Mouse (Mus musculus) gastrocnemius, postnatal 10 days (tissue): ENCODE measurements around the gene Rhob. TPM values are rescaled to one million over a fixed set of nuclear protein-coding genes. Genes with fewer than 3 reads are reported as not detected.
"Not testable (repeated sequence)": the region's sequence is repeated elsewhere in the genome, so short reads cannot be mapped to it uniquely, and the experiment has no call there.

Source experiments
- DNase-seq: peaks from one replicate; pipeline ENCODE4 v3.0.0; 2021; ENCODE audit warnings: mixed read lengths
- total RNA-seq, 2 experiments: library from RNA; stranded (reverse); gene quantifications; 2 replicates each; pipeline ENCODE4 v1.2.3; 2021

Rhob gene
- total RNA-seq, 2 experiments from 2014 or later, result 80.5 to 82.4 TPM

DNA sequence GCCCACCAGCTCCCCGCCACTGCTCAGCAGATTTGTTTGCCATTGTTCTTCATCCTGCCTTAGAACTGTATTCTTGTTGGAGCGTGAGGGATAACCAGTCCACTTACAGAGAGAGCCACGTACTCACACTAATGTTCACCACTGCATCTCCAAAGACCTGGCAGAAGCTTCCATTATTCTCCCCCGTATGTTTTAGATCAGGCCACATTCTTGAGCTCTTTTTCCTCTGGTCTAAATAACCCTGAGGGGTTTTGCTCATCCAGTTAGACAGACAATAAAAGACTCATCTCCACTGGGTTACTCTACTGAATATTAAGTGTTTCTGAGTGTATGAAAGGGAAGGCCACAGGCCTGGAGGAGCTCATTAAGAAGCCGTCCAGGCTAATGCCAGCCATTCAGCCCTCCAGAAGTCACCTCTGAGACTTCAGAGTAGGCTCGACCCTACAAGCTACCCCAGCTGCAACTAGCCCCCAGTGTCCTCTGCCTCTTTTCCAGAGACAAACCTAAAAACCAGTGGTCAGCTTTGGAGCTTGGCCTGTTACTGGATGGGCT lies 24.9 kb downstream of the Rhob start:
- DNase-seq, result no peak

DNA sequence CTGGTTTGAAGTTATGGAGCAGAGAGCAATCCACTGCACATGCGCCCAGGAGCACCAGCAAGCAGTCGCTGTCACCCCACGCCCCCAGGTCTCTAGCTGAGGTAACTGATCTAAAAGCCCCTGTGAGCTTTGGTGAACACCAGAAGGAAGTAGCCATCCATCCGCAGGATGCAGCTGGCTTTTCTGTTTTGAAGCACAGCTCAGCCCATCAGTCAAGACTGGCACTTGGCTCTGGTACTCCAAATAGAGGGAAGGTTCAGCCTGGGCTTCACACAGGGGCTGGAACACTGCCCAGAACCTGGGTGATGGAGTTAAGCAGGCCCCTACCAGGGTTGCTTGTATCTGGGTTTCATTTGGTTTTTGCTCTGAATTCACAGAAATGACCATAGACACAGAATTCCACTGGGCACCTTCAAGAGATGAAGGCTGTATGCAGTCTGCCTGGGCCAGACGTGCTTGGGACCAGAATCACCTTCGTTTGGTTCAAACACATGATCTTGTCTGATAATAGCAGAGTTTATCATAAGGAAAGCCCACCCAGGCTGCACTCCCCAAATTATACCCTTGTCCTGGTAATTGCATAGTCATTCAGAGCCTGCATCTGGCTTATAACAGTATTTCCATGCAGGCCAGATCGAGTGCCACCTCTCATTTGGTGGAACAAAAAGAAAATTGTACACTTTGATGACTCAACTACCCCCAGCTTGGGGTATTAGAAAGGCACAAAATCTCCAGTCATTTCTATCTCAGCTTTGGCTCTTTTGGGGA lies 27.0 kb downstream of the Rhob start:
- no peak for DNase-seq

DNA sequence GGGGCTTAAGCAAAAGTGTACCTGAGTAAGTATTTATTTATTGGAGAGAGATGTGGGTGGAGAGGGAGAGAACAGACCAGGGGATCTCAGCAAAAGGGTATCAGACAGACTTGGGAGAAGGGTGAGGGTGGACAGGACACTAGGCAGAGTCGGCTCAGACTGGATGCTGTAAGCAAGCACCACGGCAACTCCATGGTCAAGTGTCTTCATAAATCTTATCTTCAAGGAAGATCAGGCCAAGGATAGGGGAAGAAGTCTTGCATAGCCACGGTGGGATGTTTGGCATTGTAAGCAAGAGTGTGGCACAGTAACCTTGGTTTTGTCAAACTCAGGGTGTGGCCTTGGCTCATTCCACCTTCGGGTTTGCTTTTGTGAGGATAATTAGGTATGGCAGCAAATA lies 27.8 kb downstream of the Rhob start:
- no peak for DNase-seq

DNA sequence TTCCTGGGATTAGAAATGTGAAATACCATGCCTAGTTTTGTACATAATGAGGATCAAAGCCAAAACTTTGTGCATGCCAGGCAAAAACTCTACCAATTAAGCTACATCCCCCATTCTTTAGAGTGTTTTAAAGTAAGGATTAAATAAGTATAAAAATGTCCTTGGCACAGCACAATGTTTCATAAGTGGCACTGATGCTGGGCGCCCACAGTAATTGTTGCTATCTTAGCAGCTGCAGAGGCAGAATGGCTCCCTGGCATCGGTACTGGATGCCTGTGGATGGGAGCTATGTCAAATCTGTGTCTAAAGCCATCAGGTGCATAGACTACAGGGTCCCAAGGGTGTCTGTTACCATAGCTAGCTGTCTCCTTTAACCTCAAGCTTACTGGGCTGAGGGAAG lies 28.8 kb downstream of the Rhob start:
- no peak for DNase-seq

DNA sequence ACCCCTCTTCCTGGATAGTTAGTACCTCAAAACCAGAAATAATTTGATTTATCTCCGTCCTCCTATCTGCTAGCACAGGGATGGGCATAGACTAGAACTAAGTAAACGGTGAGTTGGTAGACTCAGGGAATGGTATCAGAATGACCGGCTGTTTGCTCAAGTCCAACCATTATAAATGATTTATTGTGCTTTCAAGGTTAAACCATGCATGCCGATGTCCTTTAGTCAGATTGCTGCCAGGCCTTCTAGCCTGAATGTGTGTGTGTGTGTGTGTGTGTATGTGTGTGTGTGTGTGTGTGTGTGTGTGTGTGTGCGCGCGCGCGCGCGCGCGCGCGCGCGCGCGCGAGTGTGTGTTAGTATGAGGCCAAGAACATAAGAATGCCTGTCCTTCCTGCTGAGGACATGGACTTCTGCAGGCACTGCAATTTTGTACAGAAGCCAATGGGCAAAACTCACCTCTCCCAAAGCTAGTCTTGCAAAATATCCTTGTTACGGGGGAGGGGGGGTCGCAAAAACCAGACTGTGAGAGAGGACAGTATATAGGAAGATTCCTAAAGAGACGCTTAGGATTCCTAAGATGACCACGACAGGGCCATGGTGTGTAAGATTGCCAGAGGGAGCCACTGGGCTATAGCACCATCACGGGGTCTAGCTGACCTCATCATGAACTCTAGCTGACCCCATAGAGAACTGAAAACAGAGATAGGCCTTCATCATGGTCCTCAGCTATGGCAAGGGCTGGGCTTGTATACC lies 29.9 kb downstream of the Rhob start:
- DNase-seq, result no peak

DNA sequence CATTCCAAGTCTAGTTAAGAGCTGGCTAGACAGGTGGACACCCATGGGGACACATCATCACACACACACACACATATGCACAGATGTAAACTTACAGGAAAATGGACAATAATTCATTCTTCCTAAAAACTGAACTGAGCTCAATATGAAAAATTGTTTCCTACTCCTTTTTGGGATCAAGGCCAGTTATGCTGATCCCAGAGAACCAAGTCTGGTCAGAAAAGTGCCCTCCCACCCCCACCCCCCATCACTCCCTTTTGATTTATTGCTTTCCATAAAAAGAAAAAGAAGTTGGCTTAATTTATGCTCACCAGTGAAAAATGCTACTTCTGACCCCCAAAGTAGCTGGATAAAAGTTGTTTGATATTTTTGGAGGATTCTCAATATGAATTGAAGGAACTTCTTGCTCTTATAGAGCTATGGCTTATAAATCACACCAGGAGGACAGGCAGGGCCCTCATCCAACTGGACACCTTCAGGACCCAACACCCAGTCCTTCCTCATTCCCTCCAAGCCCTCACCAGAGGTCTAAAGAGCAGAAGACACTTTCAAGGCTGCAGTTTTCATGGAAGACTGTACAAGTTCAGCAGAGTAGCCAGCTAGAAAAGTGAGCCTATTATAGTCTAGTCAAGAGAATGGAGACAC lies 31.5 kb downstream of the Rhob start:
- DNase-seq, result no peak

DNA sequence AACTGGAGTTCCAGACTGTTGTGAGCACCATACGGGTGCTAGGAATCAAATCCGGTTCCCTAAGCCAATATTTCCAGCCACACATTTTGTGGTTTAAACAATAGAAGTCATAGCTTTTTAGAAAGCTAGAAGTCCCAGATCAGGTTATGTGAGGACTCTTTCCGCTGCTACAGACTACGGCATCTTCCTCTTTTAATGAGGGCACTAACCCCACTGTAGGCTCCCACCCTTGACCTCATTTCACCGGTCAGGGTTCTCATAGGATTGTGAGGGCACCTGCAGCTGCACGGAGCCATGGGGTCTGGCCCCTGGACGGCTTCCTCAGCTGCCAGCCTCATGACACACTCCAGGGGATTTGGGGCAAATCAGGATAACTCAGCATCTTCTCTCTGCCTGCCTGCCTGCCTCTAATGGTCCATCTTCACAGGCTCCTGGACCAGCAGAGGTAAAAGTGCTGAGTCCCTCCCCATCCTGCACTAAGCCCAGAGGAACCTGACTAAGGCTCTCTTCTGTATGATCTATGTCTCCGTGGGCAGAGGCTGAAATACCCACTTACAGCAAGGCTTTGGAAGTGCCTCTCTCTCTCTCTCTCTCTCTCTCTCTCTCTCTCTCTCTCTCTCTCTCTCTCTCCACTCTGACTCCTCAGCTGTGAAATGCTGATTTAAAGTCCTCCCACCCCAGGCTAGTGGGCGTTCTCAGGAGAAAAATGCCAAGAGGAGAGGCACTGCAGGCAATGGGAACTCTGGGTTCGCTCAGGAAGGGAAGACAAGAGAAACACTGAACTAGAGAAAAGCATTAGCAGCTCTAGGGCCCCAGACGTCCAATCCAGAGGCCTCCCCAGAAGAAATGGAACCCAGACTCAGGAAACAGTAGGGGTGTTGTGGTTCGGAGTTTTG lies 32.5 kb downstream of the Rhob start:
- no peak for DNase-seq

DNA sequence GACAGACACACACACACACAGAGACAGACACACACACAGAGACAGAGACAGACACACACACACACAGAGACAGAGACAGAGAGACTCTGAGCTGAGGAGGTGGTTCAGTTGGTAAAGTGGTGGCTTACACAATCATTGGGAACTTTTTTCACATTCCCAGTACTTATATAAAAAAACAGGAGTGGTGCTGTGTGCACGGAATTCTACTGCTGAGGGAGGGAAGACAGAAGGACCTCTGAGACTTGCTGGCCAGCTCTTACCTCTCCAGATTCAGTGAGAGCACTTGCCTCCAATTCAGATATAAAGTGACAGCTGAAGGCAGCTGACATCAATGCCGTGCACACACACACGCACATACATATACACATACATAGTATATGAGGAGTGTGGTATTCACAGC lies 34.1 kb downstream of the Rhob start:
- DNase-seq, result no peak

DNA sequence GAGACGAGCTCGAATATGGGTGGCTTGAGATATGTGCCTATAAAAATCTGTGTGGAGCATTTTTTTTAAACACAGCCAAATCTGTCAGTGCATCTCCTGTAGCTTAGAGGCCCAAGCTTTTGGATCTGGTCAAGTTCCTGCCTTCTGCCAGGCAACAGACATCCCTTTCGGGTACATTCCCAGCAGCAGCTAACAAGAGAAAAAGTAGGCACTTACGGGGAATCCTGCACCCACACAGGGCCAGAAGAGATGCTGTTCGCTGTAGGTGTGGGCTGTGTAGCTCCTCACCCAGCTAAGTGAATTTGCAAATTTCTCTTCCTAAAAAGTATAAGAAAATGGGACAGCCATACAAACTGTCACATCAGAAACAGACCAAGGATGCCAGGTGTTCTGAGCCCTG lies 34.8 kb downstream of the Rhob start:
- no peak for DNase-seq

DNA sequence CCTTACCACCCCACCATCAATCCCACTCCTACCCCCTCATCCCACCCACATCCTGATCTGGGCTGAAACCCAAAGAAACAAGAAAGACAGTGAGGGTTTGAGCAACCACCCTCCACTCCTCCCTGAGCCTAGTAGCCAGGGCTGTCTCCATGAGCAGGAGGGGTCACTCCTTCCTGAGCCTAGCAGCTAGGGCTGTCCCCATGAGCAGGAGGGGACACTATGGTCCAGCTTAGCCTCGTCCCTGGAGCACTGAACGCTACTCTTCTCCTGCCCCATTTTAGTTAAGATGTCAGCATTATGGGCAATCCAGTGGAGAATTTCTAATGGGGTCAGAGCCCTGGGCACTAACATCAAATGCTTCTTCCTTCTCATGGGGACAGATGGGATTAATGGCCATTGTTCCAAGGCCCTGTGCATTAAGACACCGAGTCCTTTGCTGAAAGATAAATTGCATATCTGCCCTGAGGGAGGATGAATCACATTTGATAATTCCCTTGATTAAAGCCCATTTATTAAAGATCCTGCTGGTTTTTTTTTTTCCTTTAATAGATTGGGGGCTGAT lies 36.1 kb downstream of the Rhob start:
- DNase-seq, result no peak

DNA sequence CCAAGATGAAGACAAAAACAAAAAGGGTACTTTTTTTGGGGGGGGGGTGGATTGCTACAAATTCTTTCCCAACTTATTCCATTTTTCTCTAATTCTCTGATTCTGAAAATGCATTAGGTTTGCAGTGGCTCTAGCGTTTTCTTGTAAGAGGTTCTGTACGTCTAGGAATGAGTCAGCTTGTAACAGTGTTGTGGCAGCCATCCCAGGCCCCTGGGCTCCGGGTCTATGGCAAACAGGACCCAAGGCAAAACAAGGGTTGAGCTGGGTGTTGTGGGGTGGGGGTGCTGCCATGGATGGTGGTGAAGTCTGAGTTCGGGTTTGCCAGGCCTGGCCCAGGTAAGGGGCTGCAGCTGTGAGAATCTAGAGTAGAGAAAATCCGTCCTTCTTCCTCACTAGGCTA lies 37.3 kb downstream of the Rhob start:
- DNase-seq, result no peak

DNA sequence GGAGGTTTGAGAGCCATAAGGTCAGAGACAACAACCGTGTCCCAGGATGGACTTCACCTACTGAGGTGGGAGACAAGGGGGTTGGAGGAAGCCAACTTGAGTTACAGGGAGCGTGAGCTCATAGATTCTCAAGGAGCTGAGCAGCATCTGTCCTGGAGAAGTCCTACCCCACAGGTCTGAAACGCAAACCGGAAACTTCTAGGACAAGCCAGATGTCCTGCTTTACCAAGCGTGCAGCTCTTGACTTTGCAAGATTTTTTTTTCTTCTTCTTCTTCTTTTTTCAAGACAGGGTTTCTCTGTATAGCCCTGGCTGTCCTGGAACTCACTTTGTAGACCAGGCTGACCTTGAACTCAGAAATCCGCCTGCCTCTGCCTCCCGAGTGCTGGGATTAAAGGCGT lies 38.2 kb downstream of the Rhob start:
- DNase-seq, result not testable (repeated sequence)

DNA sequence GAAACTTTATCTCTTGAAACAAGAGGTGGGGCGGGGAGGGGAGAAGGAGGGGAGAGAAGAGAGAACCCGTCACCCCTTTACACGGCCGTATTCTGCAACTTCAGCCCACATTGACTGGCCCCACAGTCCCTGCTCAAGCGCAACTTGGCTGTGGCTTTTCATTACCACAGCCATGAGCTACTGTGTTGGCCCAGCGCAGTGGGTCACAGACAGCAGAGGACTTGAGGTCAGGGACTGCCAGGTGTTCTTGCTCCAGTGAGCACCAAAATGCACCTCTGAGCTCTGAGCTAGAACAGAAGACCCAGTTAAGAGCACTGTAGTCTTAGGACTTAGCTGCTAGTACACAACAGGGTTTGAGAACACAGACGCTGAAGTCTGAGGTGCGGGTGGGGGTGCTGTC lies 41.4 kb downstream of the Rhob start:
- DNase-seq, result no peak

DNA sequence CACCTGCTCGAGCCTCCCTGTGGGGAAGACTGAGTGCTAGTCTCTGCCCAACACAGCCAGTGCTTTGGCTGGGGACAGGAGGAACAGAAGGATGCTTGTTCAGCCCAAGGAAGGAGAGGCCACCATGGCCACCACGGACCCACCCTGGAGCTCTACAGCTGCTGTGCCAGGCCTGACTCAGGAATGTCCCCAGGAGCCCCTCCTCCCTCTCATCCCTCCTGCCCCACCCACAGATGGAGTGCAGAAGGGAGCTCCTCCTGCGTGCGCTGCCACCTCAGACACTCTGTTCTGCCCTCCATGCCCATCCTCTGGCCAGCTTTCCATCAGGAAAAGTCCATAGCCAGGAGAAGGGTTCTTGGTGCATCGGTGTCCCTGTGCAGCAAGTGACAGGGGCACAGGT lies 42.8 kb downstream of the Rhob start:
- DNase-seq, result no peak

DNA sequence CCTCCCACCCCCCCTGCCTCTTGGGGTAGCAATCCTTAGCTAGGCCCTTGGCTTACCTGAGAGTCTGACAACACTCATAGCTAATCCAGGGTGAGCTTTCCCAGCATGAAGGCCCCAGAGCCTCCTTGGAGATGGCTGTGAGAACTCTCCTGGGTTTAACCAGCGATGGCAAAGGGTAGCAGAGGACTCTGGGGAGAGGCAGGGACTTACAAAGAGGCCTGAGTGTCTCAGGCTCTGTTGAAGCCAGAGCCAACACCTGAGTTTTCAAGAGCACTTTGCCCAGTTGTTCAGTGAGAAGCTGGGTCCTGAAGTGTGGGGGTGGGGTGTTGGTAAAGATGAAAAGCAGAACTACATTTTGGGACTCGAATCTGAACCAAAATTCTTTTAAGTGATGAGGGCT lies 44.8 kb downstream of the Rhob start:
- no peak for DNase-seq

DNA sequence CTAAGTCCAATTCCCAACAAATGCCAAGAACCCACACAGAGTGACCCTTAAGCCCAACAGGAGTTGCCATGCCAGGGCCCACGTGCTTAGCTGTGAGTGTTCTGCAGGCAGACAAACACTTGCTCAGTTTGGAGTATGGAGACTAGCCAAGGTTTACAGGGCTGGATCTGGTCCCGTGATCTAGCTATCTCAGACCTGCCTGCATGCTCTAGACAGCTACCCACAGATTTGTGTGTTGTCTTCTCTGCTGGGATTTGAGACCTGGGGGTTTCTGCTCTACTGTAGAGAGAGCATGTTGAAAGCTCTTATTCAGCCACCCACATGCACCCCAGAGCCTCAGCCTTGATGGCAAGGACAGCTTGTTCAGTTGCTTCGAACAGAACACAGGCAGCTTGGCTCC lies 45.3 kb downstream of the Rhob start:
- DNase-seq, result no peak

DNA sequence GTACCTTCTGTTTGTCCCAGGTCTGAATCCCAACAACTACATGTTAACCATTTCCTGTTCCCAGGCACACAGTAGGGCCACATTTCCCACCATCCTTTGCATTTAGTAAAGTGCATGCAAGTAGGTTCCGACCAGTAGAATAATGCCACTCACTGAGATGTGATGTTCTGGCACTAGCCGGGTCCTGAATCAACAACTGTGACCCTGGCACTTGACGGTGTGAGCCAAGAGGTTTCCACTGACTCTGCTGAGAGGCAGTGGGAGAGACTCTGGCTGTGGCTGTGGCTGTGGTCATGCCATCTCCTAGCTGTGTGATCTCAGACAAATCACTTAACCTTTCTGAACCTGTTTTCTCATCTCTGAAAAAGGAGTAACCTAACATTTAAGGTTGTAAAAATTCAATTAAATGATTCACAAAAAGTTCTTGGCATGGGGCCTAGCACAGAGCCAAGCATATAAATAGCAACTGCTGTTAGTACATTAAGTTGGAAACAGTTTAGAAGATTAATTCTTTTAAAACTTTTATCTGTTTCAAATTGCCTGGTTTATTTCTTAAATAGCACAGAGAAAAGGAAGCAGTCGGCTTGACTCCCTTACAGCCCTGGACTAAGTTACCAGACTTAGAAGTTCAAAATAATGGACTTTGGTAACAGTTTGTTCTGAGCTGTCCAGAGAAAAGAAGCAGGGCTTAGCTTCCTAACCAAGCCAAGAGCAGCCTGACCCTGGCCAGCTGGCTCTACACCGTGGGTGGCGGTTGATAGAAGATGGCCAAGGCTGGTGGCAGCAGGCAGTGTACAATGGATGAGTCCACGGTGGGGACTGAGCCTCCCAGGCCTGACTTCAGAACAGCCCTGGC lies 46.8 kb downstream of the Rhob start:
- DNase-seq, result no peak

DNA sequence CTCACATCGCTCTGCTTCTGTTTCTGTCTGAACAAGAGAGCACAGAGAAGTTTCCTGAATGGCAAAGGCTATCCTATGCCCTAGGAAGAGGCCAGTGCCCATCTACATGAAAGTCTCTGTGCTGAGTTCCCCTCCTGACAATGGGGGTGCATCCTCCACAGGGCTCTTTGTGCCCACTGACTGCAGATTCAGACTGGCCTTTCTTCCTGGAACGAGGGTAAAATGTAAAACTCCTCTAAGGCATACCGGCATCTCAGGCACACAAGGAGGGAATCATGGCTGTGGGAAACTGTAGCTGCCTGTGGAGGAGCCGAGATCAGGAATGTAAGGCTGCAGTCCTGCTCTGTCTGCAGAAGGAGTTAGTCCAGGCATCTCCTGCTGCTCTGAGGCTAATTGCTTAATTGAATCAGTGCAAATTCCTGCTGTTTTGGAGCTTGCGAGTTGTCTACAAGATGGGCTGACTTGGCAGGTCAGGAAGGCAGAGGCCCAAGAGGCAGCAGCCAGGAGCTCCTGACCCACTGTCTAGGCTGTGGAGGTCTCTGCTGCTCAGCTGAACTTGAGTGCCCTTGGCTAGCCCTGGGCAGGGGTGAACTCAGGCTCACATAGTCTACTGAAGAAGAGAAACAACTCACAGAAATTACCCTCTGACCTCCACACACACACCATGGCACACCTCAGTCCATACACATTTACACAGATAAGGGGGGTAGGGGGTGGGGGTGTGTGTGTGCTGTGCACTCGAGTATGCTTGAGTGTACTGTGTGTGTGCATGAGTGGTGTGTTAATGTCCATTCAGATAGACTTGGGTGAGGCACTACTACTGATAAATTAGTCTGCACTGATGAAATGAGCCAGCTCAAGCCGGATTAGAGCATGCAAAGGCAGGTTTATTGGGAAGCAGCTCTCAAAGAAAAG lies 48.0 kb downstream of the Rhob start:
- DNase-seq, result no peak

DNA sequence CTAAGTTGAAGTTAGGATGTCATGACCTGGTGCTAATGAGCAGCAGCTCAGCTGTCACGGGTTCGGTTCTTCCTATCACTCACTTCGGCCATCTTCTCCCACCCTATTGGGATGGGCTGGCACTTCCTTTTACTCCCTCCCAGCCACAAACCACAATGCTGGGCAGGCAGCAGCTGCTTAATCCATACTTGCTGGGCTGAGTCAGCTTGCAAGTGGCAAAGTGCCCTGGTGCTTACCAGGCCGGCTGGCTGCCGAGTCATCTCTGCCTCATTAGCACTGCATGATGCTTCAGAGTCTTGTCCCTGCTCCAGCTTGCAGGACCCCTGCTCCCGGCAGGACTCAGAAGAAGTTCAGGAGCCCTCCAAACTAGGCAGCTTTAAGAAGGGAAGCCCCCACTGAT lies 49.2 kb downstream of the Rhob start:
- peak; percentile 56 for DNase-seq

DNA sequence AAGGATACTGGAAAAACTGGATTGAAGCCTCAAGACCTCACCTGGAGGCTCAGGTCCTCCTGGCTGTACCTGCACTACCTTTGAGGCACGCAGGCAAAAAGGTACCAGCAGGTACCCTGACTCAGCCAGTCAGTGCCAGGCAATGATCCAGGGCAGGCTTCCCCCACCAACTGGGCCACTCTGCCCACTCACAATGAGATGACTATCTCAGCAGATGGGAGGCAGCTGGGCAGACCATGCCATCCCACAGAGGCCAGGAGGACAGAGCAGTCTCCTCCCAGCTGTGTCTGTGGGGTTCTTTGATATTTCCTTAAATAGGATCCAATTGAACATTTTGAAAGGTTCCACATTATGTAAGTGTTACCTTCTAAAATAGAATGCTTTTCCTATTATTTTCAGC lies 49.8 kb downstream of the Rhob start:
- no peak for DNase-seq
